Mouse (Mus musculus): ENCODE results near the gene Hoxc13. TPM values are rescaled to one million over a fixed set of nuclear protein-coding genes. Genes with fewer than 3 reads are reported as not detected.

Gene Hoxc13
- total RNA-seq (2021) = not detected

DNA sequence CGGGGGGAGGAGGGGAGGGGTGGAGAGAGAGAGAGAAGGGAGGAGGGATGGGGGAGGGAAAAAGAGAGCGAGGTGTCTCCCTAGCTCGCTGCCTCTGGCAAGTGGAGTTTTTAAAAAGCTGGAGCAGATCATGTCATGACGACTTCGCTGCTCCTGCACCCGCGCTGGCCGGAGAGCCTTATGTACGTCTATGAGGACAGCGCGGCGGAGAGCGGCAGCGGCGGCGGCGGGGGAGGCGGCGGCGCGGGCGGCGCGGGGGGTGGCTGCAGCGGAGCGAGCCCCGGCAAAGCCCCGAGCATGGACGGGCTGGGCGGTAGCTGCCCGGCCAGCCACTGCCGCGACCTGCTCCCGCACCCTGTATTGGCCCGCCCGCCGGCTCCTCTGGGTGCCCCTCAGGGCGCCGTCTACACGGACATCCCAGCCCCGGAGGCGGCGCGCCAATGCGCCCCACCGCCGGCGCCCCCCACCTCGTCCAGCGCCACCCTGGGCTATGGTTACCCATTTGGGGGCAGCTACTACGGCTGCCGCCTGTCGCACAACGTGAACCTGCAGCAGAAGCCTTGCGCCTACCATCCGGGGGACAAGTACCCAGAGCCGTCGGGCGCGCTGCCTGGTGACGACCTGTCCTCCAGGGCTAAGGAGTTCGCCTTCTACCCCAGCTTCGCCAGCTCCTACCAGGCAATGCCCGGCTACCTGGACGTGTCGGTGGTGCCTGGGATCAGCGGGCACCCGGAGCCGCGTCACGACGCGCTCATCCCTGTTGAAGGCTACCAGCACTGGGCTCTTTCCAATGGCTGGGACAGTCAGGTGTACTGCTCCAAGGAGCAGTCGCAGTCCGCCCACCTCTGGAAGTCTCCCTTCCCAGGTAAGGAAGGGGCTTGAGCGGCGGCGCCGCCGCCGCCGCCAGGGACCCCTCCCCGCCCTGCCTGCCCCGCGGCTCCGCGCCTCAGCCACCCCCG lies at the start of gene Hoxc13:
Gene Hoxc13 (plus strand): TSS at position 51 of the 959 bp plus-strand sequence.
- no peak for DNase-seq

GRCm38 (mm10) chr15:102885803-102886202 lies 35.1 kb upstream of the Hoxc13 start:
- DNase-seq = no peak

GRCm38 (mm10) chr15:102895115-102895514 lies 25.8 kb upstream of the Hoxc13 start:
- no peak for DNase-seq

- DNase-seq = no peak
Observed at GRCm38 (mm10) chr15:102904946-102905345, 16.0 kb upstream of the Hoxc13 start.

- no peak for DNase-seq
Observed at GRCm38 (mm10) chr15:102909536-102909935, 11.4 kb upstream of the Hoxc13 start.

DNA sequence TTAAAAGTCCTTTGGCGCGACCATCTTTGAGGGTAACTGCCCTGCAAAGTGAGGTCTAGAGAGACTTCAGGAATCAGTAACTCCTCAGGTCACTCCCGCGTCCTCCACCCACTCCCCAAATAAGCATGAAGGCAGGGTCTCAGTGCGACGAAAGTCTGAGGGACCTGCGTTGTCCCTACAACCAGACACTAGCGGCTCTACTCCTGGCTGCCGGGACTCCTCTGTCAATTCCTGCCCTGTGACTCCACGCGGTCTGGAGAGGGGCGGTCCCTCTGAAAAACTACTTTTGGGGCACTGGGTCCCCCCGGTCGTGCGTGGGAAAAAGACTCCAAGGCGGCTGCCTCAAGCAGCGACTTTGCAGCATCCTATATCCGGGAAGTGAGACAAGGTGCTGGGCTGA lies 10.9 kb upstream of the Hoxc13 start:
- no peak for DNase-seq

GRCm38 (mm10) chr15:102910496-102911095 lies 10.3 kb upstream of the Hoxc13 start:
- no peak for DNase-seq

DNA sequence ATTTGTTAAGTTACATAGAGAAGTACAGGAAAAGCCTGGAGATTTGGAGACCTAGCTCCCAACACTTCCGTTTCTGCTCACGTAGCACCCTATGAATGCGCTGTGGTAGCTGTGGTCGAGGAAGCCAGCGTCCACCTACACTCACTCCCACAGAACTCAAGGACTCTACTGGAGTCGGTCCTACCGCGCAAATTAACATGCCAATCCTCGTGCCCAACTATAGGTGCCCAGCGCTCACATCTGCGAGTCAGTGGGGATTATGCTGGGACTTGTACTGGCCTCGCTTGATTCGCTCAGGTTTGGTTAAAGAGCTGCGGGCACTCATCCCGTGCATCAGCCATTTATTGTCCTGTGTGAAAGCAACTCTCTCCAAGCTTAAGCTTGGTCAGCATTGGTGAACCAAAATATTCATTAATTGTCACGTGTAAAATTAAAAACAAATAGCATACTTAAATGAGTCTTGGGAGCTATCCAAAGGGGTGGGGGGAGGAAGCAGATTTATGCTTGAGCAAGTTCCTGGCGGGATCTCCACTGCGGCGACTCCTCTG lies 7.8 kb upstream of the Hoxc13 start:
- no peak for DNase-seq

GRCm38 (mm10) chr15:102917972-102918572 lies 2.8 kb upstream of the Hoxc13 start:
- no peak for DNase-seq

GRCm38 (mm10) chr15:102918611-102919265 lies 2.2 kb upstream of the Hoxc13 start:
- no peak for DNase-seq

- DNase-seq = no peak
Observed at GRCm38 (mm10) chr15:102919336-102920180, 1.3 kb upstream of the Hoxc13 start.

- no peak for DNase-seq
Observed at GRCm38 (mm10) chr15:102920619-102921018, 284 bp upstream of the Hoxc13 start.

DNA sequence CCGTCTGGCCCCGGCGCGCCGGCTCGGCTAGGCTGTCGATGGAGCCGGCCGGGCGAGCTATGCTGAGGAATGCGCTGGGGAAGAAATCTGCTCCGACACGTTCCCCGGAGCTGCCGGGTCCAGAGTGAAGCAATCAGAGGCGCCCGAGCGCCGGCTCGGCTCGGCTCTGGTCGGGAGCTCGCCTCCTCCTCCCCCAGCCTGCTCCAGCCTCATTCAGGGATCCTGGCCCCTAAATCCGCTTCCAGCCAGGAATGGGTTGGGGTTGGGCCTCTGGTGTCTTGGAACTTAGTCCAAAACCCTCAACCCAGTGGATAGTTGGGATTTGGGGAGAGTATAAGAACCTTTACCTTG lies 1.1 kb downstream of the Hoxc13 start:
- DNase-seq = no peak

DNA sequence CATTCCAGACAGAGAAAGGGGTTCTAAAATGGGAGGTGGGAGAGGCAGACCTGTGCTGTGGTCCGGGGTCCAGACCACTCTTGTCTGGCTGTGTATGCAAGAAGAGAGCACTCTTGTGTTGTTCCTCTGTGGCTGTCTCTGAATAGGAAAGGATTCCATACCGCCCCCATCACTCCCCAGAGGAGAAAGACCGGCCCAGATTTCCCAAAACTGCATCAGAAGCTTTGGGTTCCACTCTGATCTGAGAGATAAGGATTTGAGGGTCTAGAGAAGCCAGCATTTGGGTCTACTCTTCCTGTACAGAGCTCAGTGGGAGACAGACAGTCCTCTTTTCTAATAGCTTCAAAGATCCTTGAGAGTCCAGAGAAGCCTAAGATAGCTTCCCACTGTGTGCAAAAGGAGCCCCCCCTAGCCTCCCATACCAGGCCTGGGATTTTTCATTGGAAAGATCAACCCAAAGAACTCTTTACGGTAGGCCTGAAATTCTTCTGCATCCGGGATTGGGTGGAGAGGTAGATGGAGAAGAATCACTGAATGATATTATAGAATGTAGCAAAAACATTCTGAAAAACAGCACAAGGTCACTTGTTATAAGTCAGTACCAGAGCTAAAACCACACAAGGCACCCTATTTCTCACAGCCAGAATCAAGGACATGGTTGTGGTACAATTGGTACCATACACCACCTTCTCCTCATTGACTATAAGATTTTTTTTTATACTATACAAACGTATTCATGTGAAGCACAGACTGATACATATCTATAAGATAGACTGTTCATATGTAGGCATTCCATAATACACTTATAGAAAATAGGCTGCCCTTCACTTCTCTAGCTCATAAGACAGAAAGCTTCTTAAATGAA lies 2.0 kb downstream of the Hoxc13 start:
- no peak for DNase-seq

- no peak for DNase-seq
Observed at GRCm38 (mm10) chr15:102927032-102927645, 6.2 kb downstream of the Hoxc13 start.

DNA sequence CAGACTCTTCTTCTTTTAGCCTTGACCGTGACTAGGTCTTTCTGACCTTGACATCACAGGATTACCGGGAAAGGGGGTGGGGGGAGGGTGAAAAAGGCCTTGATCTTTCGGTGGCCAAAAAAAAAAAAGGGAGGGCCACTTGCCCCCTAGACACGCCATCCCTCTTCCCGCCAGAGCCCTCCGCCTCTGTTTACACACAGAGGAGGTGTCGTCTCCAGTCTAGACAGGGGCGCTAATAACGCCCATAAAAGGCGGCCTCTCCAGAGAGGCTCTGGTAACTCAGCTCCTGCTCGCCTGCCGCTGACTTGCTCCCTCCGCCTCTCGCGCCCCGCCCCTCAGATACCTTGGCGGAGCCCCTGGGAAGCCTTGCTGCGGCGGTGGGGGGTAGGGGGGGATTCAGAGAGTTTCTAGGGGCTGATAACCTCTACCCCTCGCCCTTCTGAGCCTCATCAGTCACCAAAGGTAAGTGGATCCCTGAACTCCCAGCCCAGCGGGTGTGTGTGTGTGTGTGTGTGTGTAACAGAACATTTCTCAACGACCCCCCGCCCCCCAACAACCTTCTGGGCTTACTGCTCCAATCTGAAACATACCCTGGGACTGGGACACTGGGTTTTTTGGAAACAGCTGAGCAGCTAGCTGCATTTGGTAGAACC lies 10.9 kb downstream of the Hoxc13 start:
- no peak for DNase-seq

DNA sequence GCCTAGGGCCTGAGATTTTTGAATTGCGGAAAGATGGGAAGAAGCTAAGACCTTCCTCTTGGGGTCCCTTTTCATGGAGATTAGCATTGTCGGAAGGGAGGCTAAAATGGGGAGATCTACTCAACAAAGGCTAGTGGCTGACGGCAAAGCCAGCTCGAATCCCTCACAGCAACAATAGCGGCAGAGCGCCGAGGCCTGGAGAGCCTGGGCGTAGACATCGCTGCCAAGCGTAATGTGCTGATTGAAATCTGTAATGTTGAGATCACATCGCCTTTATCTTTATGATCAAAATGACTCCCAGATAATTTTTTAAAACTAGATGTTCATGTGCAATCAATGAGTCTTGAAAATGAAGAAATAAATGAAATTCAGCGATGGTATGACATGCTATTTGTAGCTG lies 13.5 kb downstream of the Hoxc13 start:
- DNase-seq = no peak

DNA sequence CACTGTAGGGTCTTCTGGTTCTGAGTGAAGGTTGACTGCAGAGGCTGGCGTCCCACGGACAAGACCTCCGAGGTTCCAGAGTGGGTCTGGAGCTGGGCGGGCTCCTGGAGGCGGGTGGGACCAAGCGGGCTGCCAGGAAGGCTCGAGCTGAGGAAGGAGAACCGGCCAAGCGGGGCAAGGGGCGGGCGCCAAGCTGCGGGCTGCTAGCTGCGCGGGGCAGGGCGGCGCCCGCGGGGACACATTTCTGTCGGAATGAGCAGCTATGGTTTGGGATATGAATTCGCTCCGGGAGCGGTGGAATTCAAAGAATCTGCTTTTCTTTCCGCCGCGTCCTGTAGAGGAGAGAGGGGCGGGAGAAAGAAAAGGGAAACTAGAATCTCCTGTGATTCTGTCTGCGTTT lies 14.0 kb downstream of the Hoxc13 start:
- DNase-seq = no peak

DNA sequence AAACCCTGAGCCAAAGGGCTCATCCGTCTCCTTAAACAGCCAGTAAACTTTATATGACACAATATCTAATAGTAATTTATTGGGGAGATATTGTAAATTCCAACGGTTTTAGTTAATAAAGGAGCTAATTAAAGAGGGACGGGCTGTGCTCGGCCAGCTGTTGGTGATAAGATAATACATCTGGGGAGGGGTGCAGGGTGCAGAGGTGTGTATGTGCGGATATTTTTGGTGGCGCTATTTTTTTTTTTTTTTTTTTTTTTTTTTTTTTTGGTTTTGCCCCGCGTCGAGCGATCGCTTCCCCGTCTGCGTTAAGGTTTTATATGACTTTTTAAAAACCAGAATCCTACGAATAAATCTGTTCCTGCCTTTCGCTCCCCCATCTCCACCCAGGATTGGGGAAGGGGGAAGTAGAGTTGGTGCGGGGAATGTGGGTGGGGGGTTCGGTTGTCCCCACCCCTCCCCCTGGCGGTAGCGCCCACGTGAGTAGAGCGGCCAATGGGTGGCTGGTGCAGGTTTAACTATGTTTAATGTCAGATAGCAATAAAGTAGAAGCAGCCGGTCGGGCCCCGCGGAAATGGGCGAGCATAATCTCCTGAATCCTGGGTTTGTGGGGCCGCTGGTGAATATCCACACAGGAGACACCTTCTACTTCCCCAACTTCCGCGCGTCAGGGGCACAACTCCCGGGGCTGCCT lies 15.5 kb downstream of the Hoxc13 start, which contains the start of gene Hoxc12:
Gene Hoxc12 (plus strand): TSS at position 479 of the 694 bp plus-strand sequence.
- DNase-seq = no peak
